Mouse (Mus musculus) embryonic facial prominence, embryonic 10.5 days (tissue): Measurements from ENCODE around the gene Ncbp2. TPM values are rescaled to one million over a fixed set of nuclear protein-coding genes. Genes with fewer than 3 reads are reported as not detected.
A peak's percentile ranks its signal among the peaks of the same experiment; 100 is the strongest.
"Not testable (repeated sequence)": the region's sequence is repeated elsewhere in the genome, so short reads cannot be mapped to it uniquely, and the experiment has no call there.

ENCODE experiments used
- DNase-seq: peaks from one replicate; pipeline ENCODE4 v3.0.0-alpha.2; 2017; ENCODE audit warnings: low spot score
- H3K27ac ChIP-seq: fragments of 300-500 bp; sonication (generic); replicated peaks from 2 replicates; pipeline ENCODE4 v1.5.1; 2016; ENCODE audit warnings: mild to moderate bottlenecking
- H3K27me3 ChIP-seq: fragments of 300-500 bp; sonication (generic); replicated peaks from 2 replicates; pipeline ENCODE4 v1.6.1; 2016; ENCODE audit warnings: low read depth, mild to moderate bottlenecking; ENCODE audit not compliant: poor library complexity, severe bottlenecking
- H3K36me3 ChIP-seq: fragments of 300-500 bp; sonication (generic); replicated peaks from 2 replicates; pipeline ENCODE4 v1.6.1; 2016; ENCODE audit warnings: mild to moderate bottlenecking, moderate library complexity
- H3K4me1 ChIP-seq: fragments of 300-500 bp; sonication (generic); 2 replicates; pipeline ENCODE4 v1.6.1; 2016
- H3K4me3 ChIP-seq: fragments of 300-500 bp; sonication (generic); 2 replicates; pipeline ENCODE4 v1.5.1; 2016; ENCODE audit warnings: mild to moderate bottlenecking, moderate library complexity
- H3K9me3 ChIP-seq: fragments of 300-500 bp; sonication (generic); 2 replicates; pipeline ENCODE4 v1.6.1; 2016; ENCODE audit warnings: mild to moderate bottlenecking
- WGBS: fragments of 180-500 bp; shearing (Covaris S2); methylation state at CpG from one replicate; pipeline ENCODE4 v1.1.7; 2016; 5-methylcytosine and 5-hydroxymethylcytosine counted together
- polyA plus RNA-seq: library from polyadenylated mRNA; unstranded; fragments of >200 nt; fragmentation: Nextera tagmentation; extraction: Ambion mirVana; gene quantifications from 2 replicates; pipeline ENCODE4 v1.2.1, GENCODE M21; 2016

The Ncbp2 gene
- polyA plus RNA-seq, 1 experiment from 2014 or later = 145 TPM

GRCm38 (mm10) chr16:31940586-31940985, 7.7 kb upstream of the Ncbp2 start:
- Histone ChIP-seq H3K4me1 (peaks cover 8% of the 10 kb centered on the region), H3K36me3 (peaks cover 15% of the 10 kb centered on the region), H3K9me3 (no peaks in the 10 kb centered on the region), H3K4me3 (no peak overlapping the region), H3K27me3 (peaks cover 13% of the 10 kb centered on the region), H3K27ac (no peak overlapping the region)
- DNase-seq = no peak
- 70% methylated on average over 2 of the region's 2 CpGs for WGBS

- 3% methylated on average over 10 of the region's 10 CpGs for WGBS
- H3K27ac ChIP-seq = no peak overlapping the region
- H3K9me3 ChIP-seq = no peaks in the 10 kb centered on the region
- peaks cover 30% of the 10 kb centered on the region for H3K4me1 ChIP-seq
- peak; percentile 84 for DNase-seq
- no peaks in the 10 kb centered on the region for H3K27me3 ChIP-seq
- H3K36me3 ChIP-seq = peaks cover 21% of the 10 kb centered on the region
- no peak overlapping the region for H3K4me3 ChIP-seq
Observed at GRCm38 (mm10) chr16:31943980-31944379, 4.3 kb upstream of the Ncbp2 start.

- Histone ChIP-seq H3K4me1 (peaks cover 38% of the 10 kb centered on the region), H3K27ac (no peak overlapping the region), H3K9me3 (no peaks in the 10 kb centered on the region), H3K27me3 (no peaks in the 10 kb centered on the region), H3K36me3 (peaks cover 21% of the 10 kb centered on the region), H3K4me3 (no peak overlapping the region)
- 92% methylated on average over 12 of the region's 12 CpGs for WGBS
- no peak for DNase-seq
Observed at GRCm38 (mm10) chr16:31944698-31945255, 3.5 kb upstream of the Ncbp2 start.

GRCm38 (mm10) chr16:31945372-31945771, 2.9 kb upstream of the Ncbp2 start:
- Histone ChIP-seq H3K36me3 (peaks cover 27% of the 10 kb centered on the region), H3K27ac (no peak overlapping the region), H3K9me3 (no peaks in the 10 kb centered on the region), H3K4me1 (peaks cover 38% of the 10 kb centered on the region), H3K27me3 (no peaks in the 10 kb centered on the region), H3K4me3 (no peak overlapping the region)
- 89% methylated on average over 6 of the region's 6 CpGs for WGBS
- no peak for DNase-seq

- peaks cover 33% of the 10 kb centered on the region for H3K36me3 ChIP-seq
- WGBS = 91% methylated on average over 6 of the region's 6 CpGs
- H3K27me3 ChIP-seq, H3K9me3 ChIP-seq, H3K4me3 ChIP-seq, DNase-seq, H3K27ac ChIP-seq: not testable (repeated sequence)
- peaks cover 38% of the 10 kb centered on the region for H3K4me1 ChIP-seq
Observed at GRCm38 (mm10) chr16:31945986-31946385, 2.3 kb upstream of the Ncbp2 start.

- no peak for DNase-seq
- 43% methylated on average over 8 of the region's 8 CpGs for WGBS
Observed at GRCm38 (mm10) chr16:31947333-31947732, 980 bp upstream of the Ncbp2 start.

GRCm38 (mm10) chr16:31947901-31948316, 404 bp upstream of the Ncbp2 start:
- Histone ChIP-seq H3K36me3 (peaks cover 52% of the 10 kb centered on the region), H3K4me1 (peaks cover 38% of the 10 kb centered on the region), H3K9me3 (no peaks in the 10 kb centered on the region), H3K27me3 (no peaks in the 10 kb centered on the region), H3K4me3 (peak overlapping the region; percentile 82), H3K27ac (peak overlapping the region; percentile 90)
- no peak for DNase-seq
- WGBS = under 1% methylated on average over 38 of the region's 38 CpGs

More at GRCm38 (mm10) chr16:31947333-31947732, 980 bp upstream of the Ncbp2 start:
- Histone ChIP-seq H3K4me1 (peaks cover 38% of the 10 kb centered on the region), H3K4me3 (peak overlapping the region; percentile 82), H3K9me3 (no peaks in the 10 kb centered on the region), H3K36me3 (peaks cover 47% of the 10 kb centered on the region), H3K27me3 (no peaks in the 10 kb centered on the region), H3K27ac (peak overlapping the region; percentile 90; the same call in 1 of the 2 replicates)

GRCm38 (mm10) chr16:31963224-31963623, 14.9 kb downstream of the Ncbp2 start:
- Histone ChIP-seq H3K4me3 (no peak overlapping the region), H3K4me1 (no peaks in the 10 kb centered on the region), H3K36me3 (peaks cover 92% of the 10 kb centered on the region), H3K9me3 (no peaks in the 10 kb centered on the region), H3K27ac (no peak overlapping the region), H3K27me3 (no peaks in the 10 kb centered on the region)
- 93% methylated on average over 7 of the region's 7 CpGs for WGBS
- DNase-seq = no peak

- no peak overlapping the region for H3K27ac ChIP-seq
- no peaks in the 10 kb centered on the region for H3K4me1 ChIP-seq
- 91% methylated on average over 4 of the region's 4 CpGs for WGBS
- no peak for DNase-seq
- H3K27me3 ChIP-seq = no peaks in the 10 kb centered on the region
- H3K9me3 ChIP-seq = no peaks in the 10 kb centered on the region
- no peak overlapping the region for H3K4me3 ChIP-seq
- H3K36me3 ChIP-seq = peaks cover 88% of the 10 kb centered on the region
Observed at GRCm38 (mm10) chr16:31975258-31975657, 26.9 kb downstream of the Ncbp2 start.

GRCm38 (mm10) chr16:31979501-31979900, 31.2 kb downstream of the Ncbp2 start:
- no peak for DNase-seq
- Histone ChIP-seq H3K36me3 (peaks cover 84% of the 10 kb centered on the region), H3K27me3 (no peaks in the 10 kb centered on the region), H3K4me1 (no peaks in the 10 kb centered on the region), H3K27ac (no peak overlapping the region), H3K4me3 (no peak overlapping the region), H3K9me3 (no peaks in the 10 kb centered on the region)
- WGBS = 93% methylated on average over 3 of the region's 3 CpGs

- no peaks in the 10 kb centered on the region for H3K27me3 ChIP-seq
- WGBS = 83% methylated on average over 5 of the region's 5 CpGs
Observed at GRCm38 (mm10) chr16:31980946-31981345, 32.6 kb downstream of the Ncbp2 start.

GRCm38 (mm10) chr16:31992039-31992438, 43.7 kb downstream of the Ncbp2 start:
- WGBS = 54% methylated on average over 1 of the region's 1 CpGs
- Histone ChIP-seq H3K4me3 (no peak overlapping the region), H3K4me1 (no peaks in the 10 kb centered on the region), H3K27me3 (no peaks in the 10 kb centered on the region), H3K9me3 (no peaks in the 10 kb centered on the region), H3K36me3 (peaks cover 76% of the 10 kb centered on the region), H3K27ac (no peak overlapping the region)
- DNase-seq = no peak

More at GRCm38 (mm10) chr16:31980946-31981345, 32.6 kb downstream of the Ncbp2 start:
- Histone ChIP-seq H3K4me3 (no peak overlapping the region), H3K36me3 (peaks cover 80% of the 10 kb centered on the region), H3K9me3 (no peaks in the 10 kb centered on the region), H3K27ac (no peak overlapping the region), H3K4me1 (no peaks in the 10 kb centered on the region)
- no peak for DNase-seq

GRCm38 (mm10) chr16:31993195-31993594, 44.9 kb downstream of the Ncbp2 start:
- 94% methylated on average over 4 of the region's 4 CpGs for WGBS
- H3K4me1 ChIP-seq = no peaks in the 10 kb centered on the region
- H3K4me3 ChIP-seq = no peak overlapping the region
- H3K27me3 ChIP-seq = no peaks in the 10 kb centered on the region
- DNase-seq = no peak
- H3K36me3 ChIP-seq = peaks cover 69% of the 10 kb centered on the region
- no peaks in the 10 kb centered on the region for H3K9me3 ChIP-seq
- H3K27ac ChIP-seq = no peak overlapping the region
